Mouse (Mus musculus) limb, embryonic 12.5 days (tissue): ENCODE results near the gene Arl16. TPM values are rescaled to one million over a fixed set of nuclear protein-coding genes. Genes with fewer than 3 reads are reported as not detected.

Experiments used
- ATAC-seq: fragments of 200-750 bp; cut with Nextera tagmentation; 2 replicates; pipeline ENCODE4 v1.8.0; 2017; ENCODE audit warnings: low read depth, moderate TSS enrichment; ENCODE audit not compliant: insufficient number of reproducible peaks, insufficient read depth, low FRiP score, low TSS enrichment
- H3K27ac ChIP-seq: fragments of 300-500 bp; sonication (generic); 2 replicates; pipeline ENCODE4 v1.5.1; 2016; ENCODE audit warnings: mild to moderate bottlenecking, moderate library complexity
- H3K27me3 ChIP-seq: fragments of 300-500 bp; sonication (generic); 2 replicates; pipeline ENCODE4 v1.6.1; 2016; ENCODE audit warnings: mild to moderate bottlenecking, moderate library complexity
- H3K36me3 ChIP-seq: fragments of 300-500 bp; sonication (generic); 2 replicates; pipeline ENCODE4 v1.6.1; 2016; ENCODE audit warnings: mild to moderate bottlenecking, moderate library complexity
- H3K4me1 ChIP-seq: fragments of 300-500 bp; sonication (generic); replicated peaks from 2 replicates; pipeline ENCODE4 v1.6.1; 2016
- H3K4me2 ChIP-seq: fragments of 300-500 bp; sonication (generic); 2 replicates; pipeline ENCODE4 v1.6.1; 2016; ENCODE audit warnings: mild to moderate bottlenecking, moderate library complexity
- H3K4me3 ChIP-seq: fragments of 300-500 bp; sonication (generic); replicated peaks from 2 replicates; pipeline ENCODE4 v1.5.1; 2016; ENCODE audit warnings: mild to moderate bottlenecking
- H3K9ac ChIP-seq: fragments of 300-500 bp; sonication (generic); replicated peaks from 2 replicates; pipeline ENCODE4 v1.6.1; 2016; ENCODE audit warnings: mild to moderate bottlenecking, moderate library complexity
- H3K9me3 ChIP-seq: fragments of 300-500 bp; sonication (generic); 2 replicates; pipeline ENCODE4 v1.6.1; 2016; ENCODE audit warnings: mild to moderate bottlenecking, moderate library complexity
- WGBS: fragments of 180-500 bp; shearing (Covaris S2); methylation state at CpG from one replicate; pipeline ENCODE4 v1.1.7; 2016; 5-methylcytosine and 5-hydroxymethylcytosine counted together
- polyA plus RNA-seq: library from polyadenylated mRNA; unstranded; fragments of >200 nt; fragmentation: Nextera tagmentation; extraction: Ambion mirVana; gene quantifications from 2 replicates; pipeline ENCODE4 v1.2.1, GENCODE M21; 2016

The Arl16 gene
- polyA plus RNA-seq, 1 experiment from 2014 or later, result 58.9 TPM

- 92% methylated on average over 1 of the region's 1 CpGs for WGBS
- Histone ChIP-seq H3K4me1 (peaks cover 16% of the 10 kb centered on the region), H3K9ac (no peak overlapping the region), H3K4me2 (no peak overlapping the region), H3K27me3 (no peaks in the 10 kb centered on the region), H3K27ac (no peak overlapping the region), H3K4me3 (no peak overlapping the region), H3K36me3 (peaks cover 92% of the 10 kb centered on the region), H3K9me3 (no peaks in the 10 kb centered on the region)
- no peak for ATAC-seq
Measured at GRCm38 (mm10) chr11:120418592-120418991, 48.8 kb downstream of the Arl16 start.

GRCm38 (mm10) chr11:120417852-120418251 is 49.6 kb downstream of the Arl16 start:
- H3K36me3 ChIP-seq, result peaks cover 94% of the 10 kb centered on the region
- WGBS, result 88% methylated on average over 7 of the region's 7 CpGs

More at GRCm38 (mm10) chr11:120417852-120418251, 49.6 kb downstream of the Arl16 start:
- no peak for ATAC-seq
- Histone ChIP-seq H3K4me2 (no peak overlapping the region), H3K27me3 (no peaks in the 10 kb centered on the region), H3K4me3 (no peak overlapping the region), H3K9ac (no peak overlapping the region), H3K27ac (no peak overlapping the region), H3K9me3 (no peaks in the 10 kb centered on the region), H3K4me1 (peaks cover 9% of the 10 kb centered on the region)

Other genes with a start within 250 kb of the Arl16 start
- 18.3 and 18.5 TPM in 2 replicates for gene Bahcc1, start 234.7 kb downstream of the Arl16 start, polyA plus RNA-seq
- gene Actg1, start 119.1 kb downstream of the Arl16 start, polyA plus RNA-seq, result 2,805 and 2,814 TPM in 2 replicates
- gene Fscn2, start 106.1 kb downstream of the Arl16 start, polyA plus RNA-seq, result 0.64 TPM in 2 replicates
- gene Faap100, start 88.8 kb downstream of the Arl16 start, polyA plus RNA-seq, result 38.0 and 40.0 TPM in 2 replicates
- gene Nploc4, start 29.9 kb downstream of the Arl16 start, polyA plus RNA-seq, result 49.8 and 56.0 TPM in 2 replicates
- gene Tspan10, start 25.0 kb downstream of the Arl16 start, polyA plus RNA-seq, result not detected in 2 replicates
- 0.20 TPM in 1 of 2 replicates, not detected in the other for gene Pde6g, start 14.1 kb downstream of the Arl16 start, polyA plus RNA-seq
- 10.4 and 13.2 TPM in 2 replicates for gene Oxld1, start 9.5 kb downstream of the Arl16 start, polyA plus RNA-seq
- 47.8 and 52.4 TPM in 2 replicates for gene Ccdc137, start 9.5 kb downstream of the Arl16 start, polyA plus RNA-seq
- 135 and 139 TPM in 2 replicates for gene Mrpl12, start 17.0 kb upstream of the Arl16 start, polyA plus RNA-seq
- gene Slc25a10, start 24.2 kb upstream of the Arl16 start, polyA plus RNA-seq, result 54.6 and 59.8 TPM in 2 replicates
- gene Gcgr, start 63.1 kb upstream of the Arl16 start, polyA plus RNA-seq, result 3.8 and 4.0 TPM in 2 replicates
- 221 and 229 TPM in 2 replicates for gene Mcrip1, start 82.1 kb upstream of the Arl16 start, polyA plus RNA-seq
- not detected in 2 replicates for gene Ppp1r27, start 83.5 kb upstream of the Arl16 start, polyA plus RNA-seq
- 620 and 631 TPM in 2 replicates for gene P4hb, start 105.6 kb upstream of the Arl16 start, polyA plus RNA-seq
- gene Arhgdia, start 114.0 kb upstream of the Arl16 start, polyA plus RNA-seq, result 484 and 518 TPM in 2 replicates
- gene Alyref, start 130.8 kb upstream of the Arl16 start, polyA plus RNA-seq, result 671 and 778 TPM in 2 replicates
- gene Anapc11, start 130.8 kb upstream of the Arl16 start, polyA plus RNA-seq, result 202 and 203 TPM in 2 replicates
- 0.65 and 0.95 TPM in 2 replicates for gene Npb, start 140.9 kb upstream of the Arl16 start, polyA plus RNA-seq
- 143 and 156 TPM in 2 replicates for gene Pcyt2, start 150.3 kb upstream of the Arl16 start, polyA plus RNA-seq
- 29.5 and 29.9 TPM in 2 replicates for gene Sirt7, start 157.6 kb upstream of the Arl16 start, polyA plus RNA-seq
- gene Mafg, start 166.0 kb upstream of the Arl16 start, polyA plus RNA-seq, result 28.8 and 29.9 TPM in 2 replicates
- 29.9 and 34.3 TPM in 2 replicates for gene Pycr1, start 176.2 kb upstream of the Arl16 start, polyA plus RNA-seq
- gene Myadml2, start 180.6 kb upstream of the Arl16 start, polyA plus RNA-seq, result 0.36 and 0.68 TPM in 2 replicates
- gene Notum, start 193.6 kb upstream of the Arl16 start, polyA plus RNA-seq, result 8.8 and 12.6 TPM in 2 replicates
- 142 and 149 TPM in 2 replicates for gene Aspscr1, start 205.4 kb upstream of the Arl16 start, polyA plus RNA-seq
- gene Cenpx, start 246.1 kb upstream of the Arl16 start, polyA plus RNA-seq, result 131 and 138 TPM in 2 replicates
- gene Lrrc45, start 246.3 kb upstream of the Arl16 start, polyA plus RNA-seq, result 77.9 and 78.4 TPM in 2 replicates